Mouse (Mus musculus): ENCODE results near the gene Bbx. TPM values are rescaled to one million over a fixed set of nuclear protein-coding genes. Genes with fewer than 3 reads are reported as not detected.

The Bbx gene
- total and polyA plus RNA-seq, 3 experiments: 6.5 to 36.0 (median 9.2) TPM

- no peak for DNase-seq (ENCODE audit: low read depth, low spot score)
- no peaks in the 10 kb centered on the region for H3K27me3 ChIP-seq (ENCODE audit: control insufficient read depth in 1 of 2, insufficient read depth in 2 of 2, low read length in 2 of 2)
- H3K36me3 ChIP-seq (ENCODE audit: control insufficient read depth in 1 of 2, insufficient read depth in 2 of 2, low read length in 2 of 2): no peaks in the 10 kb centered on the region
- no peaks in the 10 kb centered on the region for H3K4me1 ChIP-seq (ENCODE audit: control insufficient read depth in 1 of 2, insufficient read depth in 2 of 2, low read length in 2 of 2)
- H3K79me2 ChIP-seq (ENCODE audit: control insufficient read depth, insufficient read depth, low read length, poor library complexity): no peaks in the 10 kb centered on the region
- H3K9me3 ChIP-seq (replicated peaks; ENCODE audit: insufficient read depth, low read length): no peaks in the 10 kb centered on the region
- no peak overlapping the region for H3K27ac ChIP-seq (ENCODE audit: control insufficient read depth, low read depth, low read length)
- TF ChIP-seq TBP (IDR thresholded peaks at IDR 0.05; ENCODE audit: low read depth, low read length): no peak
- no peak for TF ChIP-seq RCOR1 (IDR thresholded peaks at IDR 0.05; ENCODE audit: low read depth, low read length)
- TF ChIP-seq POLR2AphosphoS5 (IDR thresholded peaks at IDR 0.05; ENCODE audit: borderline replicate concordance, low read depth, low read length): no peak; the same call in 1 of the 2 replicates
- no peak for TF ChIP-seq ETS1 (IDR thresholded peaks at IDR 0.05; ENCODE audit: low read depth, low read length)
- no peak for TF ChIP-seq CTCF (IDR thresholded peaks at IDR 0.05 in 2 of 3, conservative IDR thresholded peaks at IDR 0.05 in 1 of 3; ENCODE audit: control insufficient read depth in 1 of 3, insufficient read depth in 1 of 3, low read depth in 2 of 3, low read length in 3 of 3, poor library complexity in 1 of 3, severe bottlenecking in 1 of 3)
- no peak for TF ChIP-seq MXI1 (IDR thresholded peaks at IDR 0.05; ENCODE audit: low read depth, low read length)
- TF ChIP-seq TCF12 (IDR thresholded peaks at IDR 0.05; ENCODE audit: low read depth, low read length): no peak
- no peak for TF ChIP-seq TAL1 (IDR thresholded peaks at IDR 0.05; ENCODE audit: low read length)
- no peak for TF ChIP-seq MAZ (IDR thresholded peaks at IDR 0.05; ENCODE audit: low read depth, low read length)
- TF ChIP-seq JUND (IDR thresholded peaks at IDR 0.05; ENCODE audit: low read depth, low read length): no peak
- no peak overlapping the region for H3K9ac ChIP-seq (ENCODE audit: control insufficient read depth, low read depth, low read length, poor library complexity, severe bottlenecking)
- no peak overlapping the region for H3K4me3 ChIP-seq (ENCODE audit: control insufficient read depth in 1 of 2, insufficient read depth in 1 of 2, low read depth in 2 of 2, low read length in 2 of 2)
These were observed 271.5 kb downstream of the Bbx start for GRCm38 (mm10) chr16:50160418-50161271.

- H3K4me1 ChIP-seq (ENCODE audit: control insufficient read depth in 1 of 2, insufficient read depth in 2 of 2, low read length in 2 of 2): no peaks in the 10 kb centered on the region
- H3K4me3 ChIP-seq (ENCODE audit: control insufficient read depth in 1 of 2, insufficient read depth in 1 of 2, low read depth in 2 of 2, low read length in 2 of 2): no peak overlapping the region
- no peaks in the 10 kb centered on the region for H3K27me3 ChIP-seq (ENCODE audit: control insufficient read depth in 1 of 2, insufficient read depth in 2 of 2, low read length in 2 of 2)
- H3K36me3 ChIP-seq (ENCODE audit: control insufficient read depth in 1 of 2, insufficient read depth in 2 of 2, low read length in 2 of 2): no peaks in the 10 kb centered on the region
- TF ChIP-seq SIN3A (IDR thresholded peaks at IDR 0.05; ENCODE audit: low read length) (no peak), CHD1 (IDR thresholded peaks at IDR 0.05; ENCODE audit: low read depth, low read length) (no peak), USF1 (IDR thresholded peaks at IDR 0.05; ENCODE audit: low read depth, low read length) (no peak), RCOR1 (IDR thresholded peaks at IDR 0.05; ENCODE audit: low read depth, low read length) (no peak), MAZ (IDR thresholded peaks at IDR 0.05; ENCODE audit: low read depth, low read length) (no peak)
- no peaks in the 10 kb centered on the region for H3K79me2 ChIP-seq (ENCODE audit: control insufficient read depth, insufficient read depth, low read length, poor library complexity)
- no peak overlapping the region for H3K9ac ChIP-seq (ENCODE audit: control insufficient read depth, low read depth, low read length, poor library complexity, severe bottlenecking)
- no peak for DNase-seq (ENCODE audit: low read depth, low spot score)
- H3K9me3 ChIP-seq (replicated peaks; ENCODE audit: insufficient read depth, low read length): no peaks in the 10 kb centered on the region
- no peak overlapping the region for H3K27ac ChIP-seq (ENCODE audit: control insufficient read depth, low read depth, low read length)
These were observed 273.6 kb downstream of the Bbx start for GRCm38 (mm10) chr16:50158546-50158945.

- H3K27ac ChIP-seq (ENCODE audit: control insufficient read depth, low read depth, low read length): no peak overlapping the region
- H3K27me3 ChIP-seq (ENCODE audit: control insufficient read depth in 1 of 2, insufficient read depth in 2 of 2, low read length in 2 of 2): no peaks in the 10 kb centered on the region; a peak in 2 of 4 replicates
- no peak overlapping the region for H3K9ac ChIP-seq (ENCODE audit: control insufficient read depth, low read depth, low read length, poor library complexity, severe bottlenecking)
- no peaks in the 10 kb centered on the region for H3K4me1 ChIP-seq (ENCODE audit: control insufficient read depth in 1 of 2, insufficient read depth in 2 of 2, low read length in 2 of 2)
- no peaks in the 10 kb centered on the region for H3K36me3 ChIP-seq (ENCODE audit: control insufficient read depth in 1 of 2, insufficient read depth in 2 of 2, low read length in 2 of 2)
- H3K79me2 ChIP-seq (ENCODE audit: control insufficient read depth, insufficient read depth, low read length, poor library complexity): no peaks in the 10 kb centered on the region
- H3K9me3 ChIP-seq (replicated peaks; ENCODE audit: insufficient read depth, low read length): no peaks in the 10 kb centered on the region
- H3K4me3 ChIP-seq (ENCODE audit: control insufficient read depth in 1 of 2, insufficient read depth in 1 of 2, low read depth in 2 of 2, low read length in 2 of 2): no peak overlapping the region
- DNase-seq (ENCODE audit: low read depth, low spot score): no peak
- TF ChIP-seq TBP (IDR thresholded peaks at IDR 0.05; ENCODE audit: low read depth, low read length) (no peak), NRF1 (IDR thresholded peaks at IDR 0.05; ENCODE audit: insufficient read depth, low read depth, low read length, poor library complexity, severe bottlenecking) (no peak), MYB (IDR thresholded peaks at IDR 0.05; ENCODE audit: low read depth, low read length) (no peak), ETS1 (IDR thresholded peaks at IDR 0.05; ENCODE audit: low read depth, low read length) (no peak), RAD21 (IDR thresholded peaks at IDR 0.05; ENCODE audit: low read depth, low read length) (no peak), USF1 (IDR thresholded peaks at IDR 0.05; ENCODE audit: low read depth, low read length) (no peak), SIN3A (IDR thresholded peaks at IDR 0.05; ENCODE audit: low read length) (no peak), MEF2A (IDR thresholded peaks at IDR 0.05; ENCODE audit: extremely low read depth, insufficient replicate concordance, low read depth, low read length, poor library complexity, severe bottlenecking) (no peak), CTCF (IDR thresholded peaks at IDR 0.05 in 2 of 3, conservative IDR thresholded peaks at IDR 0.05 in 1 of 3; ENCODE audit: control insufficient read depth in 1 of 3, insufficient read depth in 1 of 3, low read depth in 2 of 3, low read length in 3 of 3, poor library complexity in 1 of 3, severe bottlenecking in 1 of 3) (no peak), CHD2 (IDR thresholded peaks at IDR 0.05; ENCODE audit: low read length) (no peak), GATA1 (IDR thresholded peaks at IDR 0.05; ENCODE audit: low read depth, low read length) (no peak), POLR2AphosphoS5 (IDR thresholded peaks at IDR 0.05; ENCODE audit: borderline replicate concordance, low read depth, low read length) (no peak), MAFK (IDR thresholded peaks at IDR 0.05; ENCODE audit: borderline replicate concordance, low read depth, low read length) (no peak), POLR2A (IDR thresholded peaks at IDR 0.05; ENCODE audit: control insufficient read depth in 1 of 2, insufficient read depth in 1 of 2, low read depth in 1 of 2, low read length in 2 of 2, poor library complexity in 1 of 2) (no peak), EP300 (IDR thresholded peaks at IDR 0.05; ENCODE audit: low read depth in 1 of 2, low read length in 2 of 2) (no peak)
These were observed 282.6 kb downstream of the Bbx start for GRCm38 (mm10) chr16:50149606-50150005.

Measured in MEL (cell line).